12 mouse cellular contexts compared by ENCODE assay signal in genomic region chr4:85790226-85790625, GRCm38 (mm10).
DNase-seq lines count a peak whose midpoint lies in the region; ATAC-seq and TF ChIP-seq lines count a peak whose summit lies in the region.
"Had no signal": no experiment of that assay in that cellular context is flagged by ENCODE, and none has a peak within 500 bp of the region (broad histone marks: within the 10 kb centered on the region; RNA-seq: fewer than 3 reads in every experiment).

No protein-coding gene starts in this region.

- ATAC-seq in lung, postnatal 0 days: 0 out of 2 replicates have a peak, but pooled peaks have one; percentile 35
- ATAC-seq in megakaryocyte-erythroid progenitor cell, adult 5-6 weeks (replicated peaks; ENCODE audit: low FRiP score, low TSS enrichment, poor library complexity, severe bottlenecking): peak; percentile 59; the same call in 1 of the 2 replicates
- no peak for ATAC-seq in erythroid progenitor cell, adult 5-6 weeks (replicated peaks; ENCODE audit: low FRiP score, poor library complexity, severe bottlenecking)

- TF ChIP-seq CTCF in lung, postnatal 0 days (IDR thresholded peaks at IDR 0.05): no peak

- no peaks in the 10 kb centered on the region for H3K9me3 ChIP-seq in heart, embryonic 10.5 days
- H3K9me3 ChIP-seq in lung, postnatal 0 days (ENCODE audit: low read length): no peaks in the 10 kb centered on the region
- H3K9me3 ChIP-seq: limb, embryonic 12.5 days; midbrain, embryonic 12.5 days had no signal

- 53% methylated on average over 2 of the region's 2 CpGs for WGBS in heart, embryonic 10.5 days
- 51% methylated on average over 2 of the region's 2 CpGs for WGBS in lung, postnatal 0 days

- no peak overlapping the region for H3K27ac ChIP-seq in heart, embryonic 10.5 days
- no peak overlapping the region for H3K27ac ChIP-seq in lung, postnatal 0 days (ENCODE audit: low read length)
- H3K27ac ChIP-seq: heart, adult 2 months; limb, embryonic 12.5 days; midbrain, embryonic 12.5 days had no signal

- TF ChIP-seq EP300 in lung, postnatal 0 days (IDR thresholded peaks at IDR 0.05): no peak

- H3K27me3 ChIP-seq in heart, embryonic 10.5 days (ENCODE audit: insufficient read depth, poor library complexity, severe bottlenecking): no peaks in the 10 kb centered on the region
- no peaks in the 10 kb centered on the region for H3K27me3 ChIP-seq in lung, postnatal 0 days (replicated peaks; ENCODE audit: insufficient read depth, low read length)
- H3K27me3 ChIP-seq: limb, embryonic 12.5 days had no signal

- peak; percentile 8 for DNase-seq in heart, postnatal 4 days
- DNase-seq in heart, embryonic 10.5 days (ENCODE audit: low spot score): no peak
- peak; percentile 12 for DNase-seq in lung, postnatal 0 days (ENCODE audit: low spot score)
- no peak for DNase-seq in lung, postnatal 25 days (ENCODE audit: low spot score)
- peak; percentile 40 for DNase-seq in embryo, embryonic 11 days
- DNase-seq in layer of hippocampus, adult 18-20 months (ENCODE audit: low spot score in 2 of 2): no peak
- DNase-seq: heart, adult 2 months; heart, postnatal 14 days had no signal

- no peak overlapping the region for H3K4me3 ChIP-seq in heart, embryonic 10.5 days
- H3K4me3 ChIP-seq in lung, postnatal 0 days (ENCODE audit: low read depth, low read length): no peak overlapping the region
- H3K4me3 ChIP-seq: heart, adult 2 months; limb, embryonic 12.5 days; midbrain, embryonic 12.5 days had no signal

- no peak overlapping the region for H3K9ac ChIP-seq in lung, postnatal 0 days (replicated peaks; ENCODE audit: low read depth)
- H3K9ac ChIP-seq: limb, embryonic 12.5 days; midbrain, embryonic 12.5 days had no signal

- no peak overlapping the region for H3K4me2 ChIP-seq in lung, postnatal 0 days (replicated peaks; ENCODE audit: low read depth, low read length)
- H3K4me2 ChIP-seq: limb, embryonic 12.5 days; midbrain, embryonic 12.5 days had no signal

- H3K4me1 ChIP-seq in heart, embryonic 10.5 days: no peaks in the 10 kb centered on the region
- H3K4me1 ChIP-seq in lung, postnatal 0 days (ENCODE audit: insufficient read depth, low read depth, low read length): no peaks in the 10 kb centered on the region
- H3K4me1 ChIP-seq: limb, embryonic 12.5 days; midbrain, embryonic 12.5 days had no signal

- no peaks in the 10 kb centered on the region for H3K36me3 ChIP-seq in heart, embryonic 10.5 days
- no peaks in the 10 kb centered on the region for H3K36me3 ChIP-seq in lung, postnatal 0 days (ENCODE audit: insufficient read depth, low read length)
- H3K36me3 ChIP-seq: limb, embryonic 12.5 days; midbrain, embryonic 12.5 days had no signal

Comparison
In these comparisons a context has a peak if more than half of its experiments do, and no peak if none do; other contexts are left out.
1. DNase-seq: peak in heart, postnatal 4 days (single experiment), lung, postnatal 0 days (single experiment) and embryo, embryonic 11 days (single experiment); none in heart, embryonic 10.5 days (single experiment), lung, postnatal 25 days (single experiment) and layer of hippocampus, adult 18-20 months (0 of 2).